Mouse (Mus musculus) right cerebral cortex, postnatal 10 days (tissue): ENCODE data around the gene Cntnap2.

Experiments
- DNase-seq, 2 experiments: peaks; one replicate each; pipeline ENCODE4 v3.0.0; 2021; ENCODE audit warnings: low spot score in 2 of 2

The Cntnap2 gene

GRCm38 (mm10) chr6:45938263-45938662 lies 879.1 kb downstream of the Cntnap2 start:
- DNase-seq: no peak

GRCm38 (mm10) chr6:45938775-45939174 lies 879.6 kb downstream of the Cntnap2 start:
- no peak for DNase-seq

- DNase-seq: no peak
Measured at GRCm38 (mm10) chr6:45945144-45945985, 886.2 kb downstream of the Cntnap2 start.

- DNase-seq: no peak
Measured at GRCm38 (mm10) chr6:45954773-45955172, 895.6 kb downstream of the Cntnap2 start.

- no peak for DNase-seq
Measured at GRCm38 (mm10) chr6:45964494-45964893, 905.3 kb downstream of the Cntnap2 start.

- DNase-seq: no peak
Measured at GRCm38 (mm10) chr6:45974471-45975154, 915.5 kb downstream of the Cntnap2 start.

- DNase-seq: no peak
Measured at GRCm38 (mm10) chr6:45979171-45979570, 920.0 kb downstream of the Cntnap2 start.

GRCm38 (mm10) chr6:45988051-45988450 lies 928.9 kb downstream of the Cntnap2 start:
- DNase-seq: peak; percentile 32 to 36

GRCm38 (mm10) chr6:45991086-45991485 lies 931.9 kb downstream of the Cntnap2 start:
- DNase-seq: no peak

GRCm38 (mm10) chr6:46022515-46023143 lies 963.5 kb downstream of the Cntnap2 start:
- DNase-seq: no peak

GRCm38 (mm10) chr6:46031821-46032594 lies 972.9 kb downstream of the Cntnap2 start:
- DNase-seq: no peak

GRCm38 (mm10) chr6:46033108-46033507 lies 974.0 kb downstream of the Cntnap2 start:
- DNase-seq: peak; percentile 42 to 64

- DNase-seq: peak; percentile 33 to 37
Measured at GRCm38 (mm10) chr6:46040671-46041070, 981.5 kb downstream of the Cntnap2 start.

GRCm38 (mm10) chr6:46080236-46080635 lies 1021.1 kb downstream of the Cntnap2 start:
- no peak for DNase-seq

GRCm38 (mm10) chr6:46081432-46081831 lies 1022.3 kb downstream of the Cntnap2 start:
- DNase-seq: no peak

GRCm38 (mm10) chr6:46143189-46143841 lies 1084.2 kb downstream of the Cntnap2 start:
- no peak for DNase-seq

- no peak for DNase-seq
Measured at GRCm38 (mm10) chr6:46166837-46167236, 1107.7 kb downstream of the Cntnap2 start.

GRCm38 (mm10) chr6:46197298-46197697 lies 1138.1 kb downstream of the Cntnap2 start:
- no peak for DNase-seq

- DNase-seq: no peak
Measured at GRCm38 (mm10) chr6:46201828-46202227, 1142.7 kb downstream of the Cntnap2 start.

- DNase-seq: peak in 1 of 2 experiments; percentile 33
Measured at GRCm38 (mm10) chr6:46205531-46205930, 1146.4 kb downstream of the Cntnap2 start.

- DNase-seq: no peak
Measured at GRCm38 (mm10) chr6:46232889-46233288, 1173.7 kb downstream of the Cntnap2 start.
